8 mouse cellular contexts compared by ENCODE assay signal in the genomic region with DNA sequence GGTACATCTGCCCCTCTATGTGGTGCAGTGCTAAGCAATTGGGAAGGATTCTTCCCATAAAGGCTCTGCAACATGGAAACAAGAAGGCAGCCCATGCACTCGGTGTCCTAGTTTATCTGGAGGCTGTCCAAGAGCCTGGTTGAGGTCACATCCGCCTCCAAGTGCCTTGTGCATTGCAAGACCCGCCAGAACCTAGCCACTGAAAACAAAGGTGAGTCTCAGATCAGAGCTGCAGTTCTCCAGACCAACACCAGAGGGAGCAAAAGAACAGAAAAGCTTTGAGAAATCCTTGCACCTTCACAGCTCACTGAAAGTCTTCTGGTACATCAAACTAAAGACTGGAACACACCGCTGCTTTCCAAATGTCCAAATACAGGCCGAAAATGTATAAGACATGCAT. TPM values are rescaled to one million over a fixed set of nuclear protein-coding genes. Genes with fewer than 3 reads are reported as not detected.
DNase-seq lines count a peak whose midpoint lies in the region; ATAC-seq and TF ChIP-seq lines count a peak whose summit lies in the region.
"Had no signal": no experiment of that assay in that cellular context is flagged by ENCODE, and none has a peak within 500 bp of the region (broad histone marks: within the 10 kb centered on the region; RNA-seq: fewer than 3 reads in every experiment).

No protein-coding gene starts in this region.

- 11% methylated on average over 5 of the region's 5 CpGs for WGBS in spleen, adult 2 months

- DNase-seq in G1E (ENCODE audit: low spot score), result peak; percentile 54
- peak; percentile 81 for DNase-seq in adrenal gland, postnatal 10 days
- peak; percentile 57 for DNase-seq in embryo, embryonic 11.5 days (ENCODE audit: low read depth, low spot score)
- peak; percentile 73 to 85 for DNase-seq in heart, postnatal 10 days
- DNase-seq in layer of hippocampus, postnatal 25 days (ENCODE audit: extremely low spot score in 1 of 2, low spot score in 1 of 2), result peak; percentile 57 to 89
- DNase-seq in spleen, adult 2 months (ENCODE audit: low read depth in 1 of 2, low spot score in 2 of 2), result peak; percentile 18 to 61

- no peaks in the 10 kb centered on the region for H3K9me3 ChIP-seq in G1E (replicated peaks)
- H3K9me3 ChIP-seq: midbrain, embryonic 12.5 days had no signal

- TF ChIP-seq CTCF in G1E (IDR thresholded peaks at IDR 0.05; ENCODE audit: low read depth, low read length), result peak; percentile 83
- TF ChIP-seq CTCF in spleen, adult 2 months (IDR thresholded peaks at IDR 0.05; ENCODE audit: extremely low read depth, insufficient read depth, insufficient read length, insufficient replicate concordance), result peak; percentile 65; the same call in 1 of the 2 replicates

- TF ChIP-seq POLR2A in spleen, adult 2 months (IDR thresholded peaks at IDR 0.05; ENCODE audit: low read depth, low read length), result no peak

- peaks cover 28% of the 10 kb centered on the region for H3K27me3 ChIP-seq in G1E (ENCODE audit: insufficient read depth, low read length)
- H3K27me3 ChIP-seq in spleen, adult 2 months (ENCODE audit: control insufficient read depth, insufficient read depth, low read length), result no peaks in the 10 kb centered on the region
- H3K27me3 ChIP-seq: midbrain, embryonic 12.5 days had no signal

- H3K36me3 ChIP-seq in G1E (replicated peaks), result no peaks in the 10 kb centered on the region
- no peaks in the 10 kb centered on the region for H3K36me3 ChIP-seq in spleen, adult 2 months (ENCODE audit: control insufficient read depth, insufficient read depth, low read length)
- H3K36me3 ChIP-seq: midbrain, embryonic 12.5 days had no signal

- ATAC-seq in G1E (ENCODE audit: extremely low read depth, insufficient number of reproducible peaks, low FRiP score, poor library complexity, severe bottlenecking), result no peak
- ATAC-seq in megakaryocyte-erythroid progenitor cell, adult 5-6 weeks (replicated peaks; ENCODE audit: low FRiP score, low TSS enrichment, poor library complexity, severe bottlenecking), result peak; percentile 59

- intact Hi-C loops in heart, postnatal 10 days (cut with DNase I), result loop anchor here (1.0 to 5.0 kb wide), 3 partner anchors 84 to 298 kb away; no protein-coding TSS in a partner anchor

- H3K4me3 ChIP-seq in G1E (ENCODE audit: low read depth, low read length), result no peak overlapping the region
- no peak overlapping the region for H3K4me3 ChIP-seq in spleen, adult 2 months (ENCODE audit: extremely low read depth, insufficient read depth, insufficient read length)
- H3K4me3 ChIP-seq: midbrain, embryonic 12.5 days had no signal

- no peak overlapping the region for H3K27ac ChIP-seq in spleen, adult 2 months (ENCODE audit: insufficient read depth, low read length)
- H3K27ac ChIP-seq: midbrain, embryonic 12.5 days had no signal

- no peaks in the 10 kb centered on the region for H3K4me1 ChIP-seq in G1E (ENCODE audit: insufficient read depth, low read depth, low read length)
- no peaks in the 10 kb centered on the region for H3K4me1 ChIP-seq in spleen, adult 2 months (ENCODE audit: control insufficient read depth, insufficient read depth, insufficient read length)
- H3K4me1 ChIP-seq: midbrain, embryonic 12.5 days had no signal

RNA-seq across cellular contexts. Expression of gene Ttc9, which starts 11.7 kb away (rescaled TPM):
- not detected in 2 replicates for total RNA-seq in G1E (2014; fragmentation: Nextera tagmentation)
- total RNA-seq in G1E (2017), result 0.12 and 0.27 TPM in 2 replicates
- not detected in 2 replicates for polyA plus RNA-seq in G1E (2012)
- 1 to 10 TPM; 3.6 to 6.8 TPM for total RNA-seq in adrenal gland, postnatal 10 days (2021)
- 1 to 10 TPM; 5.0 to 5.7 TPM for total RNA-seq in heart, postnatal 10 days (2021)
- 10 to 100 TPM; 45.3 to 47.4 TPM for total RNA-seq in layer of hippocampus, postnatal 25 days (2021)
- total RNA-seq in megakaryocyte-erythroid progenitor cell, adult 5-6 weeks (2014; fragmentation: Nextera tagmentation), result not detected in 2 replicates
- not detected in 2 replicates for total RNA-seq in megakaryocyte-erythroid progenitor cell, adult 5-6 weeks (2017)
- 0.33 and 0.40 TPM in 2 replicates for polyA plus RNA-seq in spleen, adult 2 months (2012; rRNA removed)

RNA-seq across cellular contexts. Expression of gene Med6, which starts 24.5 kb away (rescaled TPM):
- total RNA-seq in G1E (2014; fragmentation: Nextera tagmentation) (45.0 and 46.7 TPM in 2 replicates), G1E (2017) (167 and 180 TPM in 2 replicates)
- polyA plus RNA-seq in G1E (2012), result 2.8 and 4.2 TPM in 2 replicates
- total RNA-seq in adrenal gland, postnatal 10 days (2021), result 10 to 100 TPM; 25.0 to 25.9 TPM
- total RNA-seq in heart, postnatal 10 days (2021), result 10 to 100 TPM; 16.5 to 19.7 TPM
- 10 to 100 TPM; 26.4 to 27.2 TPM for total RNA-seq in layer of hippocampus, postnatal 25 days (2021)
- total RNA-seq in megakaryocyte-erythroid progenitor cell, adult 5-6 weeks (2014; fragmentation: Nextera tagmentation), result 37.6 and 44.1 TPM in 2 replicates
- total RNA-seq in megakaryocyte-erythroid progenitor cell, adult 5-6 weeks (2017), result 80.8 and 91.1 TPM in 2 replicates
- polyA plus RNA-seq in spleen, adult 2 months (2012; rRNA removed), result 2.8 and 3.3 TPM in 2 replicates

RNA-seq across cellular contexts. Expression of gene Adam21, which starts 51.0 kb away (rescaled TPM):
- total RNA-seq in G1E (2014; fragmentation: Nextera tagmentation) (not detected in 2 replicates), G1E (2017) (0.22 and 0.23 TPM in 2 replicates)
- polyA plus RNA-seq in G1E (2012), result not detected in 2 replicates
- total RNA-seq in adrenal gland, postnatal 10 days (2021), result not detected
- total RNA-seq in heart, postnatal 10 days (2021), result under 1 TPM; 0.07 to 0.14 TPM
- total RNA-seq in layer of hippocampus, postnatal 25 days (2021), result under 1 TPM; 0.23 to 0.32 TPM
- not detected in 2 replicates for total RNA-seq in megakaryocyte-erythroid progenitor cell, adult 5-6 weeks (2014; fragmentation: Nextera tagmentation)
- not detected in 2 replicates for total RNA-seq in megakaryocyte-erythroid progenitor cell, adult 5-6 weeks (2017)
- 0.02 TPM in 1 of 2 replicates, not detected in the other for polyA plus RNA-seq in spleen, adult 2 months (2012; rRNA removed)

Comparison
In these comparisons a context has a peak if more than half of its experiments do, and no peak if none do; other contexts are left out.
1. RNA of gene Ttc9, which starts 11.7 kb away (total RNA-seq): 45.3 to 47.4 TPM in layer of hippocampus, postnatal 25 days; 3.6 to 6.8 TPM in adrenal gland, postnatal 10 days, 5.0 to 5.7 TPM in heart, postnatal 10 days, 0.12 to 0.27 TPM in G1E and not detected in megakaryocyte-erythroid progenitor cell, adult 5-6 weeks; every median in the first group is over 4 times any median in the second.
2. Peak in every context shown above with its lines, with median percentiles within 50 percentile points of each other: DNase-seq.